Mouse (Mus musculus) hindbrain, postnatal 0 days (tissue): ENCODE data around the gene Castor1. TPM values are rescaled to one million over a fixed set of nuclear protein-coding genes. Genes with fewer than 3 reads are reported as not detected.
A peak's percentile ranks its signal among the peaks of the same experiment; 100 is the strongest.

ENCODE experiments used
- ATAC-seq: fragments of 200-750 bp; cut with Nextera tagmentation; 2 replicates; pipeline ENCODE4 v1.8.0; 2017; ENCODE audit warnings: mild to moderate bottlenecking, moderate TSS enrichment, moderate library complexity
- DNase-seq: peaks from one replicate; pipeline ENCODE4 v3.0.0-alpha.2; 2015; ENCODE audit warnings: low spot score
- H3K27ac ChIP-seq: fragments of 300-500 bp; sonication (generic); 2 replicates; pipeline ENCODE4 v1.5.1; 2014; ENCODE audit warnings: mild to moderate bottlenecking
- H3K27me3 ChIP-seq: fragments of 300-500 bp; sonication (generic); 2 replicates; pipeline ENCODE4 v1.6.1; 2014; ENCODE audit warnings: low read length, mixed read lengths; ENCODE audit not compliant: insufficient read depth
- H3K36me3 ChIP-seq: fragments of 300-500 bp; sonication (generic); 2 replicates; pipeline ENCODE4 v1.6.1; 2014; ENCODE audit warnings: low read length, mixed read lengths; ENCODE audit not compliant: insufficient read depth
- H3K4me1 ChIP-seq: fragments of 300-500 bp; sonication (generic); 2 replicates; pipeline ENCODE4 v1.6.1; 2014; ENCODE audit warnings: antibody characterized with exemption, low read length, mixed read lengths; ENCODE audit not compliant: insufficient read depth
- H3K4me2 ChIP-seq: fragments of 300-500 bp; sonication (generic); 2 replicates; pipeline ENCODE4 v1.6.1; 2014; ENCODE audit warnings: low read depth, mild to moderate bottlenecking, low read length, moderate library complexity, mixed read lengths
- H3K4me3 ChIP-seq: fragments of 300-500 bp; sonication (generic); 2 replicates; pipeline ENCODE4 v1.5.1; 2014; ENCODE audit warnings: low read length
- H3K9ac ChIP-seq: fragments of 300-500 bp; sonication (generic); replicated peaks from 2 replicates; pipeline ENCODE4 v1.6.1; 2014; ENCODE audit warnings: mild to moderate bottlenecking, low read length, moderate library complexity, mixed read lengths
- H3K9me3 ChIP-seq: fragments of 300-500 bp; sonication (generic); 2 replicates; pipeline ENCODE4 v1.6.1; 2016; ENCODE audit warnings: low read length, mixed read lengths
- CTCF ChIP-seq: IDR thresholded peaks from 2 replicates; pipeline ENCODE4 v1.5.1; 2016; ENCODE audit warnings: antibody characterized with exemption, control low read depth, low read depth
- WGBS: fragments of 180-500 bp; shearing (Covaris S2); extraction: QIAGEN DNeasy Blood & Tissue Kit; methylation state at CpG from one replicate; pipeline ENCODE4 v1.1.7; 2014; 5-methylcytosine and 5-hydroxymethylcytosine counted together
- polyA plus RNA-seq: library from polyadenylated mRNA; unstranded; fragments of >200 nt; fragmentation: Nextera tagmentation; extraction: Ambion mirVana; gene quantifications from 2 replicates; pipeline ENCODE4 v1.2.1, GENCODE M21; 2015
- total RNA-seq: library from RNA; depleted of rRNA; stranded (reverse); fragments of >200 nt; gene quantifications from 2 replicates; pipeline ENCODE4 v1.2.3, GENCODE M21; 2014

The Castor1 gene
- total and polyA plus RNA-seq, 2 experiments from 2014 or later = 10.6 to 20.6 TPM

DNA sequence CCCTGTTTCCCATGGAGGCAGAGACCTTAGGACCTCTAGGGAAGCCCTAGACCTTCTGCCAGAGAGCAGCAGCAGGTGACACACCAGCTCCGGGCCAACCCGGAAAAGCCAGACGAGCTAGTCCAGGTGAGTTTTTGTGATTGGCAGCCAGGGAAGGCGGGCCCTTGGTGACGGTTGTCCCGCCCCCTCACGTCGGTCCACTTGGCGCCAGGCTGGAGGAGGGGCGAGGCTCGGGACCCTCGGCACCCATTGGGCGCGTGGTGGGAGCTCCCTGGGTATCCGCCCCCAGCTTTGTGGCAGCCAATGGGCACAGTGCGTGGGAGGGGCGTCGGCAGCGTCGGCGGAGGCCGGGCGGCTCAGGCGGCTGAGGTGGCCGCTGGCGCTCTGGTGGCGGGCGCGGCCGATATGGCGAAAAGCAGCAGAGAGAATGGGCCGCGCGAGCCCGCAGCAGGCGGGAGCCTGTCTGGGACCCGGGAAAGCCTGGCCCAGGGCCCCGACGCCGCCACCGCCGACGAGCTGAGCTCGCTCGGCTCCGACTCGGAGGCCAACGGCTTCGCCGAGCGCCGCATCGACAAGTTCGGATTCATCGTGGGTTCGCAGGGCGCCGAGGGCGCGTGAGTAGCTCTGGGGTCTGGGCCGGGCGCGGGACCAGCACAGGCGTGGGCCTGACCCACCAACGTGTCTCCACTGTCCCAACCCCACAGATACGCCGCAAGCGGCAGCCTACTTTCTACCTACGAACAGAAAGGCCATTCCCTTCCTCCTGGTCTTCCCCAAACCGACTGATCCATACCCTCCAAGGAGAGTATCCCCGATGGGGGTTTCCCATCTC, 31.3 kb upstream of the Castor1 start, which contains the start of gene Tbc1d10a:
TSS of gene Tbc1d10a (plus strand) at position 304 of the 832 bp plus-strand sequence.
- H3K27ac ChIP-seq = peak within 1 kb of the TSS; percentile 81
- H3K36me3 ChIP-seq = peaks cover 15% of the 10 kb centered on the region; the same call in 1 of the 2 replicates
- no peak for TF ChIP-seq CTCF
- WGBS = under 1% methylated on average over 64 of the region's 71 CpGs
- H3K27me3 ChIP-seq = no peaks in the 10 kb centered on the region
- no peaks in the 10 kb centered on the region for H3K9me3 ChIP-seq
- H3K9ac ChIP-seq = peak within 1 kb of the TSS; percentile 96
- H3K4me2 ChIP-seq = peak within 1 kb of the TSS; percentile 92
- peak; percentile 99 for ATAC-seq
- peak; percentile 99 for DNase-seq
- H3K4me1 ChIP-seq = peaks cover 9% of the 10 kb centered on the region
- peak within 1 kb of the TSS; percentile 87 for H3K4me3 ChIP-seq

DNA sequence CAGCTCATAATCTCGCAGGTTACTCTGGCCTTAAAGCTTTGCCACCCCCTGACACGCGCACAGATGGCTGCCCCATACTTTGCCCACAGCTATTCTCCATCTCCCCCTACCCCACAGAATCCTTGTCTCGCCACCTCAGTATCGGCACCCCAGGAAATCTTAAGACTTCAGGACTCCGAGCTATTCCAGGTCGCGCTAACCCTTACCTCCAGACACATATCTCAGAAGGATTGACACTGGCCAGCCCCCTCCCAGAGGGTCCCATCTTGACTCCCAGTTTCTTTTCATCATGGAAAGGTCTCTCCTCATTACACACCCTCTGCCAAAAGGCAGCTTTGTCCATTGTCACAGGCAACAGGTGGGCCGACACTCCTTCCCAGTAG, 30.7 kb upstream of the Castor1 start:
- 0 out of 2 replicates have a peak, but pooled peaks have one; percentile 1 for ATAC-seq
- DNase-seq = no peak
- Histone ChIP-seq H3K27me3 (no peaks in the 10 kb centered on the region), H3K27ac (peak overlapping the region; percentile 81; the same call in 1 of the 2 replicates), H3K9me3 (no peaks in the 10 kb centered on the region), H3K4me2 (peak overlapping the region; percentile 92), H3K4me3 (peak overlapping the region; percentile 87), H3K4me1 (peaks cover 9% of the 10 kb centered on the region), H3K36me3 (peaks cover 10% of the 10 kb centered on the region; the same call in 1 of the 2 replicates), H3K9ac (peak overlapping the region; percentile 96)
- no peak for TF ChIP-seq CTCF
- 12% methylated on average over 9 of the region's 9 CpGs for WGBS

DNA sequence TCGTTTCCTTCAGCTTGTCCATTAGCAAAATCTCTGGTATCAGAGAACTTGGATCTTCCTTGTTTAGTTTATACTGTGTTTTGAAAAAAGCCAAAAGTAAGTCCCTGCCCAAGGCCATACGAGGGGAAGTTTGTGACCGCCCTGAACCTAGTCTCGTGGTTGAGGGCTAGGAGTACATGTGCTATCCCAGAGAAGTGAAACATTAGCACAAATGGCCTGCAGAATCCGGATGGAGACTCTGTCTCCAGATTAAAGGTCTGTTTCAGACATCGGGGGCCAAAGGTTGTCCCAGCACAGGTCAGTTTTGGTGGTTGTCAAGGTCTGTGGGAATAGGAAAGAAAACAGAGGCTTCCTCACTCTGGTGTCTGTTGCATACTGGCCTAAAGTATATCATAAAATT, 28.8 kb upstream of the Castor1 start:
- 83% methylated on average over 6 of the region's 6 CpGs for WGBS
- Histone ChIP-seq H3K27ac (no peak overlapping the region), H3K36me3 (no peaks in the 10 kb centered on the region), H3K27me3 (no peaks in the 10 kb centered on the region), H3K9me3 (no peaks in the 10 kb centered on the region), H3K9ac (no peak overlapping the region), H3K4me2 (peak overlapping the region; percentile 92), H3K4me3 (no peak overlapping the region), H3K4me1 (peaks cover 9% of the 10 kb centered on the region)
- ATAC-seq (no peak), DNase-seq (no peak)
- TF ChIP-seq CTCF = no peak

DNA sequence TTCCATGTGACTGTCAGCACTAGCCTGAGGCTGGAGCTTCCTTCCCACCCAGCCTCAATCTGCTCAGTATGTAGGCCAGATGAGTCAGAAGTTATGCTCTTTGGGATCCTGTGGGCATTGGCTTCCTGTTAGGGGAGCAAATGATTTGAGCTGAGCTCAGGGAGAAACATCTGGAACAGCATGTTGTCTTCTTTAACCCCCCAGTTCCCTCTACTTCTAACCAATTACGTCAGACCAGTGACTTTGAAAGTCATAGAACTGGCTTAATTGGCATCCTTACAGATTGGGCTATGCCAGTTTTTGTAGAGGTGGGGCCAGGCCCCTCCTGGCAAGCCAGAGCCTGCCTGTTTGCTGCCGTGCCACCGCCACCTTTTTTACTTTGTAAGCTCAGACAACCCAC, 27.3 kb upstream of the Castor1 start:
- ATAC-seq (no peak), DNase-seq (no peak)
- TF ChIP-seq CTCF = no peak
- Histone ChIP-seq H3K4me3 (no peak overlapping the region), H3K36me3 (no peaks in the 10 kb centered on the region), H3K4me1 (peaks cover 9% of the 10 kb centered on the region), H3K9ac (no peak overlapping the region), H3K27ac (no peak overlapping the region), H3K27me3 (no peaks in the 10 kb centered on the region), H3K9me3 (no peaks in the 10 kb centered on the region), H3K4me2 (no peak overlapping the region)
- WGBS = 63% methylated on average over 3 of the region's 3 CpGs

DNA sequence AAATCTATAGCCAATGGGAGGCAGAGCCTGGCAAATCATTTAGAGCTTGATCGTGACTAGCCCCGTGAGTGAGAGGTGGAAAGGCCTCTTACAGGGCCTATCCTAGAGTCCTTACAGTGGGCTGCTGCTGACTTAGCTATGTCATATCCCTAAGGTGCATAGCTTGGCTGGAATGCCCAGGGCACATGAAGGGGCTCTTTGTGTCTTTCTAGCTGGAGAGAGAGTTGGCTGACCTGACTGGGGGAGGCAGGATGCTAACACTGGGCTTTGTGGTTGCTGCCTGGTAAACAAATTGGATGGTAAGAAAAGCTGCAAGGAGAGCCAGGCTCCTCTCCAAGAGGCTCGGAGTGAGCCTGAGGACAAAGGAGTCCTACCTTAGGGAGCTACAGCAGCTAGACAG, 25.3 kb upstream of the Castor1 start:
- Histone ChIP-seq H3K9me3 (no peaks in the 10 kb centered on the region), H3K27me3 (no peaks in the 10 kb centered on the region), H3K36me3 (no peaks in the 10 kb centered on the region), H3K4me2 (no peak overlapping the region), H3K9ac (no peak overlapping the region), H3K27ac (peak overlapping the region; percentile 46; the same call in 1 of the 2 replicates), H3K4me1 (peaks cover 5% of the 10 kb centered on the region), H3K4me3 (no peak overlapping the region)
- no peak for DNase-seq
- ATAC-seq = 0 out of 2 replicates have a peak, but pooled peaks have one; percentile 12
- 66% methylated on average over 3 of the region's 3 CpGs for WGBS
- TF ChIP-seq CTCF = no peak

DNA sequence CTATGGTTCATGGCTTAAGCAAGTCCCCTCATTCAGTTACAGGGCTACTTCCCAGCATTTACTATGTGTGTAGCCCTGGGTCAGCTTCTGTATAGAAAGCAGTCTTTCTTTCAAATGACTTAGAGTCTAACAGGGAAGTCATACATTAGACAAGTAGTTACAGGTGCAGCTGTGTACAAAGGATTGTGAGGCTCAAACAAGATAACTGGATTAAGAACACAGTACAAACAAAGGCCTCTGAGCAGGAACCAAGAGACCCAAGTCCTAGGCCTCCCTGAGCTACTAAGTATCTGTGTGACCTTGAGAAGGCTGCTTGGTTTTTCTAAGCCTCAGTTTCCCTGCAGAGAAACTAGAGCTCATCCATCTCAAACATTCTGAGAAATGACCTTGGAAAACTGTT, 24.6 kb upstream of the Castor1 start:
- no peaks in the 10 kb centered on the region for H3K9me3 ChIP-seq
- no peak for TF ChIP-seq CTCF
- no peak overlapping the region for H3K9ac ChIP-seq
- no peak overlapping the region for H3K4me2 ChIP-seq
- no peak overlapping the region for H3K4me3 ChIP-seq
- H3K27ac ChIP-seq = peak overlapping the region; percentile 34; the same call in 1 of the 2 replicates
- H3K27me3 ChIP-seq = no peaks in the 10 kb centered on the region
- 0 out of 2 replicates have a peak, but pooled peaks cover under 1% of the 10 kb centered on the region for H3K4me1 ChIP-seq
- ATAC-seq (no peak), DNase-seq (no peak)
- H3K36me3 ChIP-seq = no peaks in the 10 kb centered on the region

DNA sequence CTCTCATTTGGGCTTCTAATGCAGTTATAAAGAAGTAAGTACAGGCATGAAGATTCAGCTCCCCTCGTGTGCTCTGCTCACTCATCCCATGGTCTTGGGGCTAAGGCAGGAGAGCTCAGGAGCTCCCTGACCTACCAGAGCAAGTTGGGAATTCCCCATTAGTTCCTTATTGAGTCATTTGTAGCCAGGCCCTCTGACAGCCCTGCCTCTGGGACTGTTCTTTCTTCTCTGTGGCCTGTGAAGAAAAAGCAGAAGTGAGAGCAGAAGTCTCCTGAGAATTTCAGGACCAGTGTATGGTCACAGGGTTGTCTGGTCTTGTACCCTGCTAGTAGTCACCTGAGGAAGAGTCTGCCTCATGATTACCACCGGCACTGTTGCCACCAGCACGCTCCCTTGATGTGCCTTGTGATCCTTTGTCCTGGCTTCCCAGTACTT, 22.4 kb upstream of the Castor1 start:
- Histone ChIP-seq H3K4me3 (no peak overlapping the region), H3K9ac (no peak overlapping the region), H3K27ac (no peak overlapping the region), H3K27me3 (no peaks in the 10 kb centered on the region), H3K4me1 (no peaks in the 10 kb centered on the region), H3K36me3 (no peaks in the 10 kb centered on the region), H3K4me2 (no peak overlapping the region), H3K9me3 (no peaks in the 10 kb centered on the region)
- ATAC-seq = no peak
- WGBS = 88% methylated on average over 3 of the region's 3 CpGs
- no peak for DNase-seq
- no peak for TF ChIP-seq CTCF
